Mouse (Mus musculus): ENCODE data around the gene Uggt2. TPM values are rescaled to one million over a fixed set of nuclear protein-coding genes. Genes with fewer than 3 reads are reported as not detected.

Uggt2 gene
- polyA plus RNA-seq, 1 experiment = 36.2 TPM

GRCm38 (mm10) chr14:119027675-119028253 is 71.5 kb downstream of the Uggt2 start:
- TF ChIP-seq CTCF (IDR thresholded peaks at IDR 0.05; ENCODE audit: borderline replicate concordance, insufficient read depth, low read depth, low read length) (no peak), POLR2A (IDR thresholded peaks at IDR 0.05; ENCODE audit: borderline replicate concordance, insufficient read depth, low read length) (no peak)
- no peak for DNase-seq
- Histone ChIP-seq H3K27me3 (ENCODE audit: control insufficient read depth, insufficient read depth, low read length) (no peaks in the 10 kb centered on the region), H3K4me3 (replicated peaks; ENCODE audit: insufficient read depth, low read depth, low read length) (no peak overlapping the region), H3K27ac (ENCODE audit: insufficient read depth, low read length) (no peak overlapping the region), H3K4me1 (ENCODE audit: control insufficient read depth, insufficient read depth, low read length) (no peaks in the 10 kb centered on the region)
- WGBS = 80% methylated on average over 2 of the region's 2 CpGs

- 55% methylated on average over 4 of the region's 4 CpGs for WGBS
- DNase-seq = peak; percentile 46 to 57
- no peaks in the 10 kb centered on the region for H3K4me1 ChIP-seq (ENCODE audit: control insufficient read depth, insufficient read depth, low read length)
- TF ChIP-seq POLR2A (IDR thresholded peaks at IDR 0.05; ENCODE audit: borderline replicate concordance, insufficient read depth, low read length) (no peak), CTCF (IDR thresholded peaks at IDR 0.05; ENCODE audit: borderline replicate concordance, insufficient read depth, low read depth, low read length) (peak; percentile 73)
- no peak overlapping the region for H3K27ac ChIP-seq (ENCODE audit: insufficient read depth, low read length)
- H3K4me3 ChIP-seq (replicated peaks; ENCODE audit: insufficient read depth, low read depth, low read length) = no peak overlapping the region
- no peaks in the 10 kb centered on the region for H3K27me3 ChIP-seq (ENCODE audit: control insufficient read depth, insufficient read depth, low read length)
Measured at GRCm38 (mm10) chr14:119027130-119027529, 72.1 kb downstream of the Uggt2 start.

GRCm38 (mm10) chr14:119025889-119026288 is 73.3 kb downstream of the Uggt2 start:
- Histone ChIP-seq H3K4me1 (ENCODE audit: control insufficient read depth, insufficient read depth, low read length) (no peaks in the 10 kb centered on the region), H3K4me3 (replicated peaks; ENCODE audit: insufficient read depth, low read depth, low read length) (no peak overlapping the region), H3K27me3 (ENCODE audit: control insufficient read depth, insufficient read depth, low read length) (no peaks in the 10 kb centered on the region), H3K27ac (ENCODE audit: insufficient read depth, low read length) (no peak overlapping the region)
- DNase-seq = no peak
- TF ChIP-seq POLR2A (IDR thresholded peaks at IDR 0.05; ENCODE audit: borderline replicate concordance, insufficient read depth, low read length) = no peak
- peak; percentile 27; the same call in 1 of the 2 replicates for TF ChIP-seq CTCF (IDR thresholded peaks at IDR 0.05; ENCODE audit: borderline replicate concordance, insufficient read depth, low read depth, low read length)
- WGBS = 74% methylated on average over 5 of the region's 5 CpGs

GRCm38 (mm10) chr14:119013549-119013948 is 85.7 kb downstream of the Uggt2 start:
- DNase-seq = peak in 1 of 2 experiments; percentile 14
- H3K4me1 ChIP-seq (ENCODE audit: control insufficient read depth, insufficient read depth, low read length) = no peaks in the 10 kb centered on the region
- H3K27me3 ChIP-seq (ENCODE audit: control insufficient read depth, insufficient read depth, low read length) = no peaks in the 10 kb centered on the region
- TF ChIP-seq POLR2A (IDR thresholded peaks at IDR 0.05; ENCODE audit: borderline replicate concordance, insufficient read depth, low read length) = no peak
- no peak for TF ChIP-seq CTCF (IDR thresholded peaks at IDR 0.05; ENCODE audit: borderline replicate concordance, insufficient read depth, low read depth, low read length)
- WGBS = 77% methylated on average over 12 of the region's 12 CpGs
- H3K27ac ChIP-seq (ENCODE audit: insufficient read depth, low read length) = no peak overlapping the region
- peak overlapping the region; percentile 8 for H3K4me3 ChIP-seq (replicated peaks; ENCODE audit: insufficient read depth, low read depth, low read length)

GRCm38 (mm10) chr14:119012607-119013431 is 86.4 kb downstream of the Uggt2 start:
- Histone ChIP-seq H3K27me3 (ENCODE audit: control insufficient read depth, insufficient read depth, low read length) (no peaks in the 10 kb centered on the region), H3K27ac (ENCODE audit: insufficient read depth, low read length) (peak overlapping the region; percentile 14; the same call in 1 of the 2 replicates), H3K4me3 (replicated peaks; ENCODE audit: insufficient read depth, low read depth, low read length) (peak overlapping the region; percentile 35), H3K4me1 (ENCODE audit: control insufficient read depth, insufficient read depth, low read length) (no peaks in the 10 kb centered on the region)
- DNase-seq = peak; percentile 82 to 85
- TF ChIP-seq CTCF (IDR thresholded peaks at IDR 0.05; ENCODE audit: borderline replicate concordance, insufficient read depth, low read depth, low read length) = no peak
- TF ChIP-seq POLR2A (IDR thresholded peaks at IDR 0.05; ENCODE audit: borderline replicate concordance, insufficient read depth, low read length) = peak; percentile 47; the same call in 1 of the 2 replicates
- WGBS = 67% methylated on average over 23 of the region's 23 CpGs

GRCm38 (mm10) chr14:119009531-119009930 is 89.7 kb downstream of the Uggt2 start:
- TF ChIP-seq CTCF (IDR thresholded peaks at IDR 0.05; ENCODE audit: borderline replicate concordance, insufficient read depth, low read depth, low read length) (no peak), POLR2A (IDR thresholded peaks at IDR 0.05; ENCODE audit: borderline replicate concordance, insufficient read depth, low read length) (no peak)
- H3K4me1 ChIP-seq (ENCODE audit: control insufficient read depth, insufficient read depth, low read length) = no peaks in the 10 kb centered on the region
- WGBS = 92% methylated on average over 2 of the region's 2 CpGs
- no peak overlapping the region for H3K27ac ChIP-seq (ENCODE audit: insufficient read depth, low read length)
- no peaks in the 10 kb centered on the region for H3K27me3 ChIP-seq (ENCODE audit: control insufficient read depth, insufficient read depth, low read length)
- DNase-seq = no peak
- no peak overlapping the region for H3K4me3 ChIP-seq (replicated peaks; ENCODE audit: insufficient read depth, low read depth, low read length)

DNA sequence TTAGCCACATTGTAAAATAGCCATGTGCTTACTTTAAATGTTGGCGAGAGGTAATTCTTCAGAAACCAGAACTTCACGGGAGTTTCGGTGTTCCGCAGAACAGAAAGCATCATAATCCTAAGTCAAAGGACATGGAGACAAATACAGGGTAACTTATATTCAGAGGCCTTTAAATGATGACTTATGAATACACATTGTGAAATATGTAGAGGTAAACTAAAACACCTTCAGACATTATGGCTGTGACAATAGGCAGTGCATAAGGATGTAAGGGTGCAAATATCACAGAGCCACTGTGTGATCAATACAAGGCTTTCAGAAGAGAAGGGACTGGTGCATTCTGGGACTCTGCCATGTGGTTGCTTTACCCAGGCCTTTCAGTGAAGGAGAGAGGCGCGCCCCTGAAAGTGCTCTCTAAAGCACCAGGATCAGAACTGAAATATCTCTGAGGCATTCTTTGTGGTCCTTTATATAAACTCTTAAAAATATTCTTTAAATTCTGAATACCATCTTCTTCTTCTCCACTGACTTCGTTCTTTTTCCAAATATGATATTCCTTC is 91.1 kb downstream of the Uggt2 start:
- Histone ChIP-seq H3K4me1 (ENCODE audit: control insufficient read depth, insufficient read depth, low read length) (no peaks in the 10 kb centered on the region), H3K4me3 (replicated peaks; ENCODE audit: insufficient read depth, low read depth, low read length) (peak overlapping the region; percentile 12), H3K27ac (ENCODE audit: insufficient read depth, low read length) (no peak overlapping the region), H3K27me3 (ENCODE audit: control insufficient read depth, insufficient read depth, low read length) (no peaks in the 10 kb centered on the region)
- WGBS = 46% methylated on average over 7 of the region's 7 CpGs
- DNase-seq = no peak
- TF ChIP-seq CTCF (IDR thresholded peaks at IDR 0.05; ENCODE audit: borderline replicate concordance, insufficient read depth, low read depth, low read length) (no peak), POLR2A (IDR thresholded peaks at IDR 0.05; ENCODE audit: borderline replicate concordance, insufficient read depth, low read length) (no peak)

All from cerebellum, adult 2 months (tissue).